Mouse (Mus musculus) brain, embryonic 14.5 days (tissue): ENCODE measurements at regions not wholly inside any gene's neighbourhood (a gene's known extent, or its start where the extent isn't known, plus 50 kb on each side); places are given as distances from the start of the nearest gene placed in this dataset.

Experiments
- CTCF ChIP-seq: fragments of 200-500 bp; IDR thresholded peaks from 2 replicates; pipeline ENCODE4 v1.5.1; 2012; ENCODE audit warnings: inconsistent platforms, mild to moderate bottlenecking, moderate library complexity, borderline replicate concordance; ENCODE audit not compliant: insufficient read depth, insufficient read length; ENCODE audit errors: extremely low read depth
- POLR2A ChIP-seq: fragments of 200-500 bp; IDR thresholded peaks from 2 replicates; pipeline ENCODE4 v1.6.1; 2012; ENCODE audit warnings: mild to moderate bottlenecking, inconsistent platforms, borderline replicate concordance; ENCODE audit not compliant: poor library complexity, insufficient read depth, insufficient read length, severe bottlenecking; ENCODE audit errors: extremely low read depth

DNA sequence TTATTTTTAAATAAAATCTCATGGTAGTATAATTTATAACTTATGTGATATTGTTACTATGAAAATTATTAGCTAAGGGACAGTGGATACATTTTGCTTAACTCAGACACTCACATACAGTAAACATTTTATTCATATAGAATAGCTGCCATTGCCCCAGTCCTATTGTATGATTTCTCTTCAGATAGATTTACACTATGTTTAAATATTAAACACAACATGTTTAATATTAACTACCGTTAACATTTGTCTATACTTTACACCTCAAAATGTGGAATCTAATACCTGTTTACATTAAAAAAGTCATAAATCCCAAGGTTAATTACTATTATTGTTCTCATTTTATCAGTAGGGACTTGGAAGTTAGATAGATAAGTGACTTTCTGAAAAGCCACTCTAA, 734.8 kb upstream of the Adgra3 start:
- TF ChIP-seq CTCF, result no peak
- TF ChIP-seq POLR2A, result no peak
